Mouse (Mus musculus): Measurements from ENCODE around the gene Vps13d. TPM values are rescaled to one million over a fixed set of nuclear protein-coding genes. Genes with fewer than 3 reads are reported as not detected.
"Not testable (repeated sequence)": the region's sequence is repeated elsewhere in the genome, so short reads cannot be mapped to it uniquely, and the experiment has no call there.

Gene Vps13d
- polyA plus RNA-seq, 1 experiment from 2014 or later, result 9.5 TPM

- no peaks in the 10 kb centered on the region for H3K4me1 ChIP-seq (ENCODE audit: control insufficient read depth, insufficient read depth, low read length)
- H3K36me3 ChIP-seq (ENCODE audit: control insufficient read depth, insufficient read depth, low read length), result peaks cover 16% of the 10 kb centered on the region
- H3K27ac ChIP-seq (ENCODE audit: low read length), result no peak overlapping the region
- no peaks in the 10 kb centered on the region for H3K9me3 ChIP-seq (replicated peaks; ENCODE audit: control insufficient read depth, low read length)
- H3K27me3 ChIP-seq (ENCODE audit: control insufficient read depth, insufficient read depth, low read length), result no peaks in the 10 kb centered on the region
- H3K4me3 ChIP-seq (replicated peaks; ENCODE audit: low read length), result no peak overlapping the region
- no peak for ATAC-seq (ENCODE audit: insufficient read depth, low FRiP score)
- H3K4me2 ChIP-seq (ENCODE audit: low read depth, low read length), result no peak overlapping the region
- no peak overlapping the region for H3K9ac ChIP-seq (ENCODE audit: low read length)
- 77% methylated on average over 2 of the region's 2 CpGs for WGBS
Observed at GRCm38 (mm10) chr4:145187619-145188018, 7.2 kb downstream of the Vps13d start.

GRCm38 (mm10) chr4:145178918-145179549, 15.8 kb downstream of the Vps13d start:
- no peaks in the 10 kb centered on the region for H3K9me3 ChIP-seq (replicated peaks; ENCODE audit: control insufficient read depth, low read length)
- H3K27ac ChIP-seq (ENCODE audit: low read length), result no peak overlapping the region
- H3K27me3 ChIP-seq (ENCODE audit: control insufficient read depth, insufficient read depth, low read length), result no peaks in the 10 kb centered on the region
- WGBS, result 94% methylated on average over 5 of the region's 5 CpGs
- H3K4me1 ChIP-seq (ENCODE audit: control insufficient read depth, insufficient read depth, low read length), result no peaks in the 10 kb centered on the region
- H3K4me2 ChIP-seq (ENCODE audit: low read depth, low read length), result no peak overlapping the region
- H3K36me3 ChIP-seq (ENCODE audit: control insufficient read depth, insufficient read depth, low read length), result 0 out of 2 replicates have a peak, but pooled peaks cover under 1% of the 10 kb centered on the region
- H3K4me3 ChIP-seq (replicated peaks; ENCODE audit: low read length), result no peak overlapping the region
- no peak overlapping the region for H3K9ac ChIP-seq (ENCODE audit: low read length)
- ATAC-seq (ENCODE audit: insufficient read depth, low FRiP score), result no peak

DNA sequence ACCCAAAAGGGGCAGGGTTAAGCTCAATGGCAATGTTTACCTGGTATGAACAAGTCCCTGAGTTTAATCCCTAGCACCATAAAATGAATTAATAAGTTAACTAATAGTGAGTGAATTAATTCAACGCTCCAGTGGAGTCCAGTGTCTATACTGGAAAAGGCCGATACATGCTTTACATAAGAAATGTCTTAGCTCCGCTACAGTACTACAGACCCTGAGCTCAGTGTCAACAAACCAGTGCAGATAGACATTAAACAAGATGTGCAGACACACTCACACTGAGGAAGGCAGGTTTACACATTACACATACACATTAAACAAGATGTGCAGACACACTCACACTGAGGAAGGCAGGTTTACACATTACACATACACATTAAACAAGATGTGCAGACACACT, 29.3 kb downstream of the Vps13d start:
- 82% methylated on average over 3 of the region's 3 CpGs for WGBS
- not testable (repeated sequence) for H3K4me1 ChIP-seq (ENCODE audit: control insufficient read depth, insufficient read depth, low read length); H3K4me2 ChIP-seq (ENCODE audit: low read depth, low read length); ATAC-seq (ENCODE audit: insufficient read depth, low FRiP score); H3K9me3 ChIP-seq (replicated peaks; ENCODE audit: control insufficient read depth, low read length); H3K4me3 ChIP-seq (replicated peaks; ENCODE audit: low read length); H3K27ac ChIP-seq (ENCODE audit: low read length); H3K9ac ChIP-seq (ENCODE audit: low read length); H3K27me3 ChIP-seq (ENCODE audit: control insufficient read depth, insufficient read depth, low read length)
- H3K36me3 ChIP-seq (ENCODE audit: control insufficient read depth, insufficient read depth, low read length), result peaks cover 36% of the 10 kb centered on the region

DNA sequence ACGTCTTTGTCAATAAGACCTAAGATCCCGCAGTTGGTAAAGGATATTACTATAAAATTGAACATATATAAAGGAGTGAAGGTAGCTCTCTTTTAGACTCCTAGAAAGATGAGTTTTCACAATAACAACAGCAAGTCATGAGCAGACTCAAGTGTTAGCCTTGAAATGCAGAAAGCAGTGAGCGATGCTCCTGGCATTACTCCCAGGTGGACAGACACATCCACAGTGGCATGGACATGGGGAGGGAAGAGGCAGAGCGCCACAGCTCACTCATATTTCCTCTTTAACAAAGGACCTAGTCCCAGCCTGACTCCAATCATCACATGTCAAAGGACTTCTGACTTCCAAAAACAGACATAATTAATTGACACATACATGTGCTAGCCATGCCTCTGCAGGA, 30.7 kb downstream of the Vps13d start:
- WGBS, result 93% methylated on average over 4 of the region's 4 CpGs
- no peaks in the 10 kb centered on the region for H3K4me1 ChIP-seq (ENCODE audit: control insufficient read depth, insufficient read depth, low read length)
- H3K9me3 ChIP-seq (replicated peaks; ENCODE audit: control insufficient read depth, low read length), result no peaks in the 10 kb centered on the region
- no peak overlapping the region for H3K4me3 ChIP-seq (replicated peaks; ENCODE audit: low read length)
- no peak for ATAC-seq (ENCODE audit: insufficient read depth, low FRiP score)
- no peak overlapping the region for H3K4me2 ChIP-seq (ENCODE audit: low read depth, low read length)
- H3K36me3 ChIP-seq (ENCODE audit: control insufficient read depth, insufficient read depth, low read length), result peaks cover 26% of the 10 kb centered on the region
- no peak overlapping the region for H3K9ac ChIP-seq (ENCODE audit: low read length)
- H3K27ac ChIP-seq (ENCODE audit: low read length), result no peak overlapping the region
- no peaks in the 10 kb centered on the region for H3K27me3 ChIP-seq (ENCODE audit: control insufficient read depth, insufficient read depth, low read length)

- no peaks in the 10 kb centered on the region for H3K9me3 ChIP-seq (replicated peaks; ENCODE audit: control insufficient read depth, low read length)
- no peak overlapping the region for H3K27ac ChIP-seq (ENCODE audit: low read length)
- no peaks in the 10 kb centered on the region for H3K27me3 ChIP-seq (ENCODE audit: control insufficient read depth, insufficient read depth, low read length)
- peaks cover 27% of the 10 kb centered on the region for H3K36me3 ChIP-seq (ENCODE audit: control insufficient read depth, insufficient read depth, low read length)
- H3K9ac ChIP-seq (ENCODE audit: low read length), result no peak overlapping the region
- no peak overlapping the region for H3K4me2 ChIP-seq (ENCODE audit: low read depth, low read length)
- H3K4me3 ChIP-seq (replicated peaks; ENCODE audit: low read length), result no peak overlapping the region
- no peaks in the 10 kb centered on the region for H3K4me1 ChIP-seq (ENCODE audit: control insufficient read depth, insufficient read depth, low read length)
- 55% methylated on average over 1 of the region's 1 CpGs for WGBS
- no peak for ATAC-seq (ENCODE audit: insufficient read depth, low FRiP score)
Observed at GRCm38 (mm10) chr4:145161243-145161642, 33.6 kb downstream of the Vps13d start.

DNA sequence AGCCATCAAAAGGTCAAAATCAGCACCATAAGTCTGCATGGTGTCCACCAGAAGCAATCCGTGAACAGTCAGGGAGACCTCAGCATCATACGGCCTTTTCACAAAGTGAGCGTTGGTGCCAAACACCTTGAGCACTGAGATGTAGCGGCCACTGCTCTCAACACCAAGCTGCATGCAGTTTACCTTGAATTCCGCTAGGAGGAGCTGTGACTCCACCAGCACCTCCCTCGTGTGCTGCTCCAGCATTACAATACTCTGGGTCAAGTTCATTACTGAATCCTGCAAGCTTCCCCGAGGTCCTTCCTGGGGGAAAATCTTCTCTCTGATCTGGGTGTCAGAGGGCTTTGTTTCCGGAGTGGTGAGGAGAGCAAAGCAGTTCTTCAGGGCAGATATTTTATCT, 38.8 kb downstream of the Vps13d start:
- Histone ChIP-seq H3K9ac (ENCODE audit: low read length) (no peak overlapping the region), H3K27me3 (ENCODE audit: control insufficient read depth, insufficient read depth, low read length) (no peaks in the 10 kb centered on the region), H3K4me2 (ENCODE audit: low read depth, low read length) (no peak overlapping the region), H3K4me1 (ENCODE audit: control insufficient read depth, insufficient read depth, low read length) (no peaks in the 10 kb centered on the region), H3K27ac (ENCODE audit: low read length) (no peak overlapping the region), H3K4me3 (replicated peaks; ENCODE audit: low read length) (no peak overlapping the region), H3K9me3 (replicated peaks; ENCODE audit: control insufficient read depth, low read length) (no peaks in the 10 kb centered on the region), H3K36me3 (ENCODE audit: control insufficient read depth, insufficient read depth, low read length) (peaks cover 36% of the 10 kb centered on the region)
- no peak for ATAC-seq (ENCODE audit: insufficient read depth, low FRiP score)
- WGBS, result 46% methylated on average over 8 of the region's 8 CpGs

DNA sequence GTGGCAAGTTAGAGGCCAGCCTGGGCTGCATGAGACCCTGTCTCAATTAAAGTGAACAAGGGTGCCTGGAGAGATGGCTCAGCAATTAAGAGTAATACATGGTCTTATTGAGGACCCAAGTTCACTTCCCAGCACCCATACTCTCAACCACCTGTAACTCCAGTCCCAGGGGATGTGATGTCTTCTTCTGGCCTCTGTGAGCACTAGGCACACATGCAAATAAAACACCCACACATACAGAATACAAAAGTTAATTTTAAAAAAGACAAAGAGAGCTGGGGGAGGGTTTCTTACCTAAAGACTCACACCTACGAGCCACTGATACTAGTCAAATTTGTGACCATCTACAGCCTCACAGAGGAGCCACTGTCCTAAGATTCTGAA, 43.7 kb downstream of the Vps13d start:
- WGBS, result 88% methylated on average over 1 of the region's 1 CpGs
- ATAC-seq (ENCODE audit: insufficient read depth, low FRiP score), result no peak
- no peak overlapping the region for H3K9ac ChIP-seq (ENCODE audit: low read length)
- 0 out of 2 replicates have a peak, but pooled peaks cover 4% of the 10 kb centered on the region for H3K4me1 ChIP-seq (ENCODE audit: control insufficient read depth, insufficient read depth, low read length)
- H3K4me3 ChIP-seq (replicated peaks; ENCODE audit: low read length), result no peak overlapping the region
- H3K9me3 ChIP-seq (replicated peaks; ENCODE audit: control insufficient read depth, low read length), result no peaks in the 10 kb centered on the region
- no peak overlapping the region for H3K27ac ChIP-seq (ENCODE audit: low read length)
- H3K27me3 ChIP-seq (ENCODE audit: control insufficient read depth, insufficient read depth, low read length), result no peaks in the 10 kb centered on the region
- no peak overlapping the region for H3K4me2 ChIP-seq (ENCODE audit: low read depth, low read length)
- H3K36me3 ChIP-seq (ENCODE audit: control insufficient read depth, insufficient read depth, low read length), result peaks cover 25% of the 10 kb centered on the region

DNA sequence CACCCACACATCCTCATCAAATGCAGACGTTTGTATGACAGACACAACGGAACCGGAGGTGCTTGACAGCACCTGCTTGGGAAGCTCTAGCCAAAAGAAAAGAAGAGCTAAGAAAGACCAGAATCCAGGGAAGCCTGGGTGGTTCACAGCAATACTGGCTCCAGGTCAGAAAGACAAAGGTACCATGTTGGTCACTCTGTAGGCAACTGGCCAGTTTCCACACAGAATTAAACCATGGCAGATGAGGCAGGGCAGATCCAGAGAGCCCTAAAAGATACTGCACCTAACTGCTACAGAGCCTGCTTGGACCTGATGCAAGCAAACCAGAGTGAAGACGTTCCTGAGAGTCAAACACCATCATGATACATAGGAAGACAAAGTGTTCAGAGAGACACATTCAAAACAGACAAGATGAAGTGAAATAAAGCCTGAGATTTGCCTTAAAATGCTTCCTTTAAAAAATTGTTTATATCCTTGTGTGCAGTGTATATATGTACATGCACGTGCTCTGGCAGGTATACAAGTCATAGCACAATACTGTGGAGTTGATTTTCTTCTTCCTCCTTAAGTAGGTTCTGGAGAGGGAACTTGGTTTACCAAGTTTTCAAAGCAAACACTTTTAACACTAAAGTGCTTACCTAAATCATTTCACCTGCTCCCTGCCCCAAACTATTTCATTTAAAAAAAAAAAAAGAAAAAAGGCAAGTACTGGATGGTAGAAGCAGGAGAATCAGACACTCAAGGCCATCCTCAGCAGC, 44.3 kb downstream of the Vps13d start:
- whole genome bisulfite sequencing, result 72% methylated on average over 5 of the region's 5 CpGs
- Histone ChIP-seq H3K27me3 (ENCODE audit: control insufficient read depth, insufficient read depth, low read length) (no peaks in the 10 kb centered on the region), H3K4me1 (ENCODE audit: control insufficient read depth, insufficient read depth, low read length) (0 out of 2 replicates have a peak, but pooled peaks cover 4% of the 10 kb centered on the region), H3K9ac (ENCODE audit: low read length) (no peak overlapping the region), H3K4me2 (ENCODE audit: low read depth, low read length) (no peak overlapping the region), H3K9me3 (replicated peaks; ENCODE audit: control insufficient read depth, low read length) (no peaks in the 10 kb centered on the region), H3K4me3 (replicated peaks; ENCODE audit: low read length) (no peak overlapping the region), H3K27ac (ENCODE audit: low read length) (no peak overlapping the region), H3K36me3 (ENCODE audit: control insufficient read depth, insufficient read depth, low read length) (peaks cover 21% of the 10 kb centered on the region)
- no peak for ATAC-seq (ENCODE audit: insufficient read depth, low FRiP score)
